Mouse (Mus musculus) adrenal gland, adult (tissue): ENCODE measurements around the gene Gm20388.

Experiments used
- DNase-seq, 2 experiments: peaks; one replicate each; pipeline ENCODE4 v3.0.0; 2022 to 2023; ENCODE audit warnings: low spot score in 1 of 2; ENCODE audit not compliant: inconsistent age in 2 of 2

Gm20388 gene

DNA sequence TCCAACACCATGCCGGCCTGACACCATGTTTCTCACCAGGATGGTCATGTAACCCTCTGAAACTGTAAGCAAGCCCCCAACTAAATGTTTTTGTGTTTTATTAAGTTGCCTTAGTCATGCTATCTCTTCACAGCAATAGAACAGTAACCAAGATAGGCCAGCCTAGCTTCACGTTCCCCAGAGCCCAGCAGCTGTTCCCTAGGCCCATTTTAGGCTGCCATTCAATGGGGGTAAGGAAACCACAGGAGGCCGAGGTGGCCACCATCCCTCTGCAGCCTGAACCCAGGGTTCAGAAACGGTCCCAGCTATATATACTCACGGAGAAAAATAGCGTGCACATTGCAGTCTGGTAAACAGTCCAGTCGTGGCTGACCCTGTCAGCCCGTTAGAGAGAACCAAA, 2633.5 kb downstream of the Gm20388 start:
- DNase-seq, result no peak

DNA sequence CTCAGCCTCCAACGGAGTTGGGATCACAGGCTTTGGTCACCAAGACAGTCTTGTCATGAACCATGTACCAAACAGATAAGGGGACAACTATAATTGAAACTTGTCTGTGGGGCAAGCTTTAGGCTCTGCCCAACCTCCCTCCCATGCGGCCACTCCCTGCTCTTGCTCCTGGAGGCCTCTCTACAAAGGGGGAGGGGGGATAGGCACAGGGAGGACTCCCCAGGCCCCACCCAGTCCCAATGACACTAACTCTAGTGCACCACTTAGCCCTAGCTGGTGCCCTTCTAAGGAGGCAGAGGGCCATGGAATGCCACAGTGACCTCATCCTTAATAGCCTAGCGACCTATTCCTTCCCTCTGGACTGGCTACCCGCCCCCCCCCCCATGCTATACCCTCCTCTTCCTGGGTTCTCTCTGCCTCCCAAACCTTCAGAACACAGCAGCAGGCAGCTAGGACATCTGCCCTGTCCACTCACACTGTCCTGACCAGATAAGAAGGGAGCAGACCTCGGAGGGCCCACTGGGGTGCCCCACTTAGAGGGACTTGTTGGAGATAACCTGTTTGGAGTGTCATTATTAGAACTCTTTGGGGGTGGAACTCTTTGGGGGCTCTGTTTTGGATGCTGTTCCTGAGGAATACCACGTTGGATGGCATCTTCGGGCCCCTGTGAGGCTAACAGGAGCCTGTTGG, 2635.6 kb downstream of the Gm20388 start:
- DNase-seq, result peak in 1 of 2 experiments; percentile 6

DNA sequence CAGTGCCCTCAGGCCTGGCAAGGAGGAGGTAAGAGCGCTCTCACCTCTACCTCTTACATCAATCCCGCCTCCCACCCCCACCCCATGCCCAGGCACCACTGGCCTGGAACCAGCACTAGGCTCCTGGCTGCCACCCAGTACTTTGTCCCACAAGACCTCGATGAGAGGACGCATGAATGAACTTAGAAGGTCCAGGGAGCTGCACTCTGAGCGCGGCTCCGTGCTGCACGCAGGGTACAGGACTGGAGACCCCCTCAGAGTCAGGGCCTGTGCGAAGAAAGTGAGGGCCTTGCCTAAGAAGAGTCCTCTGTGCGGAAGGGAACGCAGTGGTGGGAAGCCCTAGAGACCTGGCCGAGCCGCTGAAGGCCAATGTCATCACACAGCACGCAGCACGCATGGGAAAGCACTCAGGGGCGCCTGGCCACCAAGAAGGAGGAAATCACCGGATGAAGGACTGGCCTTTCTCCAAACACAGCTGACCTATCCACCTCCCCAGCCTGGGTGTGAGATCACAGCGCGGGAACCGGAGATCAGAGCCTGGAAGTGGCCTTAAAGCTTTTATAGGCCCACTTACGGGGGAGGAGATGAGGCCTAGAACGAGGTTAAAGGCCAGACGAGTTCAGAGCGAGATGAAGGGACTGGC, 2636.3 kb downstream of the Gm20388 start:
- DNase-seq, result peak; percentile 60 to 83

DNA sequence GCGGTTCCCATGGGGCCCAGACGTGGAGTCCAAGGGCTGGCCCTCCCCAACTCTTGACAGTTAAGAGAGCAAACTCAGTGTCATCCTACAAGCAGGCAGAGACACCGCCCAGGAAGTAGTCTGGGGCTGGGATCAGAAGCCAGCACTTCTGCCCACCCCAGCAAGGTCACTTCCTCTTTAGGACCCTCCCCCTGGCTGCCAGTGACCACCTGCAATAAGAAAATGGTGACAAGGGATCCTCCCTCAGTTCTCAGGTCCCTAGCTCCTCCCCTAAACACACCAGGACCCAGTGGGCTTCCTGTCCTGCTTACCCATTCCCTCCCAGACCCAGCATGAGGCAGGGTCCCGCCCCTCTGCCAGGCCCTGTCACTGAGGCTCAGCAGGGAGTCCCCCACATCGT, 2637.2 kb downstream of the Gm20388 start:
- DNase-seq, result peak; percentile 22 to 41

DNA sequence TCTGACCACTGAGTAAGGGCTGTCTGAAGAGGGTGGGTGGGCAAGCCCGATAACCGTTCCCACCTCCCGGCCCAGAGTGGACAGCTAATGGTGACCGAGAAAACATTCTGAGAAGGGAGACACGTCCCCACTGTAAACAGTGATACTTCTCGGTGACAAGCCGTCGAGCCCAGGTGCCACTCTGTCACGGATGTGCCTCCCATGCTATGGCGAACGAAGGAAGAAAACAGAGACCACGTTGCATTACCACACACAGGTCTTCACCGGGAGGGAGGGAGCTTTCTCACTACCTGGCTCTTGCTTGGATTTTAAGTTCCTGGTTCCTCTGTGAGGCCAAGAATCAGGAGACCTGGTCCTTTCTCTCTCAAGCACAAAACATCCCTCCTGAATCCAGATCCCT, 2637.7 kb downstream of the Gm20388 start:
- DNase-seq, result no peak

DNA sequence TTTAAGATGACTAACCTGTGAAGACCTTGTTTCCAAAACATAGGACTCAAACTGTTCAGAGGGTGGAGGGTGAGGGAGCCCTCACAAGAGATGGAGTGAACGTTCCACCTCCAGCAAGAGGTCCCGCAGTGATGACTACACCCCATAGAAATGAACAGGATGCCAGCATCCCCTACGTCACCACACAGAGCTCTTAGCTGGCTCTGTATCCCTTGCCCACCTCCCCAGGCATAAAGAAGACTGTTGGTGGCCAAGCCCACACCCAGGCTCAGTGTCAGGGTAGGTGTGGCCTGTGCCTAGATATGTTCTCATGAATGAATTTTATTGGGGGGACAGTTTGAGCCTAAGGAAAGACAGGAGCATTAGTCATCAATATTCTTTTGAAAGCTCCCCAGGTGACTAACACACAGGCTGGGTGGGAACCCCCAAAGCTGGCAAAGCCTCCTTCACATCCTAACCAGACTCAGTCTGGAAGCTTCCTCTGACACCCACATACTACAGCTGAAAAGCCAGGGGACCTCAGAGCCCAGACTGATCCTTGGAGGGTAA, 2638.3 kb downstream of the Gm20388 start:
- DNase-seq, result no peak

DNA sequence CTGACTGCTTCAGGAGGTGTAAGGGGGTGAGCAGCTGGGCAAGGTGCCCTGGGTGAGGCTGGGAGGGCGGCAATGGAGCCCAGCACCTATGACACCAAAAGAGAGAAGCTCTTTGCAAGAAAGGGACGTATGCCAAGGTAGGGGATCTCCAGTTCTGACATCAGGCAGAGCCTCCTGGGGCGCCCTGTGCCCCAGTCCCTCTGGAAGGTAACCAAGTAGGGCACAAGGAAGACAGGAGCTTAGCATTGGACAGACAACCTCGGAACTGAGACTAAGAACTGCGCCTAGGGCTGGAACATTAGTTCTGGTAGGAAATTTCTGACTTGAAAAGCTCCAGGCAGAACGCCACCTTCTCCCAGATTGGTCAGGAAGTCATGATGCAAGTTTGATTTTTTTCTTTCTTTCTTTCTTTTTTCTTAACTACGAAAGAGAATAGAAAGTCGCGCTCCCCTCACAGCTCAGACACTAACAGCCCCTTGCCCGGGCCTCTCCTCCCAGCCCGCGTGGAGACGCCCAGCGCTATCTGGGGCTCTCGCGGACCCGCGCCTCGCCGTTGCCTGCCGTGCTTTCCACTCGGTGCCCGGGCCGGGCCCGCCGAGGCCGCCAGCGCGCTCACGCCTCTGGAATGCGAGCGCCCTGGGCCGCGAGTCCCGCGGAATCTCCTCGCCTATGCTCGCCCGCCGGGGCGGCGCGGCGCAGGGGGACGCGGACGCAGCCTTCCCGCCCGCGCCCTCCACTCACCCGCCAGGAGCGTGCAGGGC, 2639.8 kb downstream of the Gm20388 start:
- peak; percentile 67 to 86 for DNase-seq

DNA sequence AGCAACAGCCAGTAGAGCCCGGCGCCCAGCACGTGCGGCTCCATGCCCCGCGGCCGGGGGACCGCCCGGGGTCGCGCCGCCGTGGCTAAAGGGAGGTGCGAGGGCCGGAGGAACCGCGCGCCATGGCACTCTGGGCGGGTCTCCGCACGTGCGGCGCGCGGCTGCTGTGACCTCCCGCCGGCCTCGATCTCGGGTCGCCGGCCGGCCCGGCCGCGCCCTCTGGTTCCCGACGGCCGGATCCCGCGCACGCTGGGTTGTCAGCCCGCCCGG, 2640.3 kb downstream of the Gm20388 start:
- no peak for DNase-seq

DNA sequence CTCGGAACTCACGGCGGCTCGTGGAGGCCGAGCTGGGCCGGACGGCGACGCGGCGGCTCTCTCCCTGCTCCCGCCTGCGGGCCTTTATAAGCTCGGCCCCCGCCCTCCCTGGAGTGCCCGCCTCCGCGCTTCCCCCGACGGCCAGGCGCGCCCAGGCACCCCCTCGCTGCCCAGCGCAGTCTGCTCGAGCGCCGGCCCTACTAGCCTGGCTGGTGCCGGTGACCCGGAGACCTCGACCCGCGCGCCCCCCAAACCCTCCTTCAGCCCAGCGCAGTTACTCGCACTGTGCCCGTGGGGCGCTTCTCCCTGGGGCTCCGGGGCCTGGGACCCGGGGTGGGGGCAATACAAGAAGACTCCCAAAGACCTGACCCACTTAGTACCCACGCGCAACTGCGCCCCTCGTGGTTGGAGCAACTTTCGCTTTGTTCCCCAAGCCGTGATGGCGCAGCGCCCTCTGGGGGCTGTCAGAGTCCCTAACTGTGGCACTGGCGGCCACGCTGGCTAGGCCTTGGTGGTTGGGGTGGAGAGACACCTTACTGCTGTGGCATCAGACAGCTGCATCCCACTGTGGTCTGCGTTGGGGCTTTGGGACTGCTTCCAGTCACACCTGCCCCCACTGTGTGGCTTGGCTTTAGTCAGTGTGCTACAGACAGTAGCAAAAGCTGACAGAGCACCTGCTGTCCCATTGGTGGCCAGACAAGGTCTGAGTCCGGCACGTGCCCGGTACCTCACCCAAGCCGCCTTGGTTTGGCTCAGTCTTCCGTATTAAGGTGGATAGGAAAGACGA, 2640.8 kb downstream of the Gm20388 start, which contains the start of gene Piezo1:
Gene Piezo1 (minus strand): TSS at position 65 of the 787 bp plus-strand sequence.
- peak; percentile 91 to 98 for DNase-seq

DNA sequence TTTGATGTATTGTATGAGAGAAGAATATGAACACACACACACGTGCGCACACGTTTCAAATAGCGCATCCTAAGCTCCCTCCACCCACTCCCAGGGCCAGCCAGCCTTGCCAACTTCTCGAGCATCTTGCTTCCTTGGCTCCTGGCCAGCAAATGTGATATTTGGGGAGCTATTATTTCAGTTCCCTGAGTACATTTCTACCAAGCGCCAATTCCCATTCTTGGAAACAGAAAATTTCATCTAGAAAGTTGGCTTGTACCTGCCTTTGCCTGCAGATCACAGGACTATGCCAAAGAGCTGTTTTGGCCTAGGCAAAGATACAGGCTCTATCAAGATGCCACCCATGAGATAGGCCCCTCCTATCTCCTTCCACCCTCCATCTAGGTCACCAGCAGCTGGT, 2644.1 kb downstream of the Gm20388 start:
- DNase-seq, result no peak

DNA sequence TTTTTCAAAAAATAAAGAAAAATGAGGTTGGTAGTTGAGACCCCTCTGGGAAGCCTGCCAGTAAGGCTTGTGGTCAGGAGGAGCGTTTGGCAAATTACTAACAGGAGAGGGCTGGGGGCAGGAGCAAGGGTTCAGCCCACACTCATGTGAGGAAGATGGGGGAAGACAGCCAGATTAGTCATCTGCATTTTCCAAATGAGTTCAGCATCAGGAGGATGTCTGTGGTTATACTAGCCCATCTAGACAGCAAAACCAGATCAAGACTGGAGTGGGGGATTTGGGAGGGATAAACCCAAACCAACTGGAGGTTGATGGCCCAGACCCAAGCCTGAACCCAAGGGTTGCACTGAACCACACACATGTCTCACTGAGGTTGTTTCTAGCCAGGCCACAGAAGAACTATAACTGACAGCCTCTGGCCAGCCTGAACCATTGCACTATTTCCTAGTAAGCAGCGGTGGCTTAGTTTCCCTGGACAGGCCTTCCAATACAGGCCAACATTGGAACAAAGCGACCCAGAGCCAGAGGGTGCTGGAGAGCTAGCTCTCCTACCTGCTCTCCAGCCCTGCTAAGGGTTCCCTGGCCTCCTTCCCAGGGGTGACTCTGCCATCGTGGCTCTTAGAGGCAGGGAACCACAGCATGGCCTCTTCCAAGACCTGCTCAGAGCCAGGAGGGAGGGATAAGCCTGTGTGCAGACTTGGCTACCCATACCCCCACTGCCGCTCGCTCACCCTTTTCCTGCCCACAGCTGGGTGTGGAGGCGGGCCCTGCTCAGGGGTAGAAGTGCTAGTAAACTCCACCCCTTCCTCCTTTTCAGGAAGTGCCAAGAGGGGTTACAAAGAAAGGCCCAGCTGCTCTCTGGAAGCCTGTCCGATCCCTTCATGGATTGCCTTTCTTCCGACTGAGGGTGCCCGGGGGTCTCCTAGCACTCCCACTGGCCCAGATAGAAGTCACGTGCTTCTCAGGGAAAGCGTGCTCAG, 2645.7 kb downstream of the Gm20388 start:
- DNase-seq, result peak; percentile 51 to 79

DNA sequence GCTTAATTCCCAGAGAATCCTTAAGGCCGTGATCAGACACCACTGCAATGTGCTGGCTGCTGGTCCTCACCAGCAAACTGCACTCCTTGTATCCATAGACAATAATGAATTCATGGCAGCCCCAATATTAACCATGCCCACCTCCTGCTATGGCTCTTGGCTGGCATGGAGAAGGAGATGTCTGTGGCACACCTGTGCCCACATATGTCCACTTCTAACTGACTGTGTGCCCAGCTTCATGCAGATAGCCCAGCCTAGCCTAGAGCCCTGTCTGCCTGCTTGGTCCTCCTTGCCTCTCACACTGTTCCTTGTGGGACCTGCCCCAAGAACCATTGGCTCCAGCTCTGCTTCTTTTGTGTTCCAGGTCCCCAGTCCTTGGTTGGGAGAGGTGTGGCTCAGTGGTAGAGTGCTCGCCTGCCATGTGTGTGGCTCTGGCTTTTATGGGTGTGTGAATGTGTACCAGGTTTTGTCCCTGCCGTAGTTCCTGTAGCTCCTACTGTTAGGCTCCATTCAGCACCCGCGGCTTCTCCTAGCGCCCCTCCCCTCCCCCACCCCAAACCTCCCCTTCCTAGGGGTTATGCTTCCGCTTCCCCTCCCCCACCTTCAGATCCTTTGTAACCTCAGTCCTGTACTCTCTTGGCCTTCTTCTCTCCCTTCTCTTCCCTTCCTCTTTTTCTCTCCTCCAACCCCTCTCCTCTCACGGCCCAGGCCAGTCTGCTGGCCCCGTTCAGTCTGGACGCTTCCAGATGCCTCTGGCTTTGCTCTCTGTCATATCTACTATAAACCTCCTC, 2646.8 kb downstream of the Gm20388 start:
- DNase-seq, result peak in 1 of 2 experiments; percentile 6

DNA sequence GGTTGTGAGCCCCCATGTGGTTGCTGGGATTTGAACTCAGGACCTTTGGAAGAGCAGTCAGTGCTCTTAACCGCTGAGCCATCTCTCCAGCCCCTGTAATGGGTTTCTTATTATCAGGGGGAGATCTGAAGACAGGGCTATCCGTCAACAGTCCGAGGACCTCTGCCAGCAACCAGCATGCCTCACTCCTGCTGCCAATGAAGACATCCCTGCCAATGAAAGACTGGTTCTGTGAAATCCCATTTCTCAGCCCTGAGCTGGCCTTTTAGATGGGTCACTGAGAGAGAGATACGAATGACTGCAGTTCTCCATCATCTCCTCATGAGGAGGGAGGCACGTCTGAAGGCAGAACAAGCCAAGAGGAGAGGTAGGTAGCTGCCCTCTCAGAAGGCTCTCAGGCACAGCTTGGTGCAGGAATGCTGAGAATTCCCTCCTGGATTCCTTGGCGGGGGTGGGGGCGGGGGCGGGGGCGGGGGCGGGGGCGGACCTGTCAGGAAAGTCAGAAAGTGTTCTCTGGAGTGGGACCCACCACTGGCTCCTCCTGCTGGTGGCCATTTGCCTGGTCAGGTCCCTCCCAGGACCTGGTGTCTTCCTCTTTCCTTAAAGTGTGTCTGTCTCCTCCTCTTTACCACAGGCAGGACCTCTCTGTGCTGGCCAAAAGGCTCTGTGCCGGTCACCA, 2648.2 kb downstream of the Gm20388 start:
- DNase-seq, result peak in 1 of 2 experiments; percentile 3

DNA sequence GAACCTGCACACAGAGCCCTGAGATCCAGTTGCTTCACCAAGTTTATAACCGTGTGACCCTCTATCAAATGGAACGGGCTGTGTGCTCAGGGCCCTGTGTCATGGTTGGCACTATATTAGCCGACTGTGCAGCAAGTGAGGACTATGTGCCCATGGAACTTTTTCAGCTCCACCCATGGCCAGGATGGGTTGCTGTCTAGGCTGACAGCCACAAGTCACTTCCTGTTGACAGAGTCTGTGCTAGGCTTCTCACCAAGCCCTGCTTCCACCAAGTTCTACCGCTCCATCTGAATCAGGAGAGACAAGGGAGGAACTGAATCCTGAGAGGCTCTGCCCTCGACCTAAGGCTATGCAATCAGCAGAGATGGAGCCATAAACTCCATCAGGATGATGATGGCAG, 2650.6 kb downstream of the Gm20388 start:
- no peak for DNase-seq

DNA sequence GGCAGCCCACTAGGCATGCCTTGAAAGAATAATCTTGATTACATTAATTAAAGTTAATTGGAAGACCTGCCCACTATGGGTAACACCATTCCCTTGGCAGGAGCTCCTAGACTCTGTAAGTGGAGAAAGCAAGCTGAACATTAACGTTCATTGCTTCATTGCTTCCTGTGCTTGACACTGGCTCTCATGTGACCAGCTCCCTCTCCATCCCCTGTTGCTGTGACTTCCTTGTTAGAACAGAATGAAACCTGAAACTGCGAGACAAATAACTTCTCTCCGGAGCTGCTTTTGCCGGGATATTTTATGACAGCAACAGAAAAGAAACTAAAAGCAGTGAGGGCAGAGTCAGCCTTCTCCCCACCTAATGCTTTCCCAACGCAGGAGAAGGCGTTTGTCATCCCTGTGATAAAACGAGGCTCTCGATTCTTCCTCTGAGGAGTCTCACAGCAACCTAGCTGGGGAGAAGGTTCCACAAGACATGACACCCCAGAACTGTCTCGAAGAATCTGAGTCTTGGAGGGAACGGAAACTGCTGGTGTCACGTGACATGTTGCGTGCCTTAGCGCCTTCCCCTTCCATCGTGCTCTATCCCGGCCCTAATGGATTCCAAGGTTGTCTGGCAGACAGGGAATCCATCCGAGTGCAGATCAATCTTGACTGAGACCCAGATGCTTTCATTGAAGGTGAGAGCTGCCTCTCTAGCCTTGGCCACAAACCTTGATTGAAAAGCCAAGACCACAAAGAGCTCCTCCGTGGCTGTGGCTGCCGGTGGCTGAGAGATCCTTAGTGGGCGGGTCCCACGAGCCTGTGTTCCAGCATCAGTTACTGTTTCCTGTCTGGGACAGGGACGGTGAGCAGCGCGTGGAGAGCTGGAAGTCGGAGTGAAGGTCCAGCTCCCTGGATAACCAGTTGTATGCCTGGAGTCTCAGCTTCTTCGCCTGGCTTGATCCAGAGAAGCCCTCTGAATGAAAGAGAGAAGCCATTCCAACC, 2654.0 kb downstream of the Gm20388 start:
- DNase-seq, result no peak

DNA sequence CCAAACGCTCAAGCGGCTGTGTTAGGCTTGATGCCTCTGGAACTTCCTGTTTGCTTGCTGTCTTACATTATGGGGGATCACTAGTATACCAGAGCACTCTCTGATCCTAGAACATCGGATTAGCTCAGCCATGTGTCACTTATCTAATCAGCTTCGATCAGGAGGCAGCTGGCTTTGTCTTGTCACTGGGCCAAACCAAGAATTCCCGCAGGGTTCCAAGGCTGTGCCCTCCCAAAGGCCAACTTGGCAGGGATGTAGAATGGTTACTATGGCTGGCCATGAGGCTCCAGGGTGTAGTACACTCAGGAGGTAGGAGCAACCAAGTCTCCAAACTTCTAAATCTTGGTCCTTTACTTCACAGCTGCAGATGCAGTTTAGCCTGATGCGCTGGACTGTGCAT, 2656.1 kb downstream of the Gm20388 start:
- peak; percentile 57 to 80 for DNase-seq

DNA sequence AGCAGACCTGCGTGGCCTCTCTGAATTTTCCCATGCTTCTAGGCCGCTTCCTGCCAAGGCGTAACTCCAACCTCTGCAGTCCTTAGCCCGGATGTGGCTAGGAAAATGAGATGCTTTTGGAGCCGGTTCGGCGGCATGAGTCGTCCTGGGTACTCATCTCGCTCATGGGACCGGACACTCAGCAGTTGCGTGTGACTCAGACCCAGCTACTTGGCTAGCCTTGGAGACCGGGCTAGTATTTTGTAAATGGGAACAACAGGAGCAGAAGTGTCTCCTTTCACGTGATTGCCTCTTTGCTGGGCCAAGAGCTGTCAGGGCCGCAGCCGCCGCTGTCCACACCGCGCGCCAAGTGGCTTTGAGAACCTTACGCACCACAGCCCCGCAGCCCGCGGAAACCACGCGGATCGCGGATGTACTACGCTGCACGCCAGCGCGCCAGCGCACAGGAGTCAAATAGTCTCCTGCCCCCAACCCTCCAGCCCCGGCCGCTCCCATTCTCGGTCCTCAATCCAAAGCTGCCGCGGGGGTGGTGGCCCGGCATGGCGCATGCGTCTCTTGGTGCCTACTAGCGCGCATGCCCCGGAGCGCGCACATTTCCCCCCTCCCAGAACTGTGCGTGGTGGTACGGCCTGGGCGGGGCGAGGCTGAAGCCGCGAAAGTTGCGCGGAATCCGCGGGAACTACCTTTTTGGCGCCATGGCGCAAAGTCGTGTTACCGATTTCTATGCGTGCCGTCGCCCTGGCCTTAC, 2656.9 kb downstream of the Gm20388 start, which contains the start of gene Cdt1:
Gene Cdt1 (plus strand): TSS at position 655 of the 748 bp plus-strand sequence.
- peak; percentile 97 to 99 for DNase-seq
